Mouse (Mus musculus) liver, embryonic 14.5 days (tissue): ENCODE measurements around the gene Gm49388. TPM values are rescaled to one million over a fixed set of nuclear protein-coding genes. Genes with fewer than 3 reads are reported as not detected.

Experiments used
- ATAC-seq: fragments of 200-750 bp; cut with Nextera tagmentation; 2 replicates; pipeline ENCODE4 v1.8.0; 2017; ENCODE audit warnings: moderate number of reproducible peaks, mild to moderate bottlenecking, moderate library complexity; ENCODE audit not compliant: insufficient read depth
- DNase-seq, 3 experiments: peaks; one replicate each; pipeline ENCODE4 v3.0.0-alpha.2; 2012 to 2013; ENCODE audit warnings: low read depth in 3 of 3, low spot score in 3 of 3
- H3K27ac ChIP-seq: fragments of 300-500 bp; sonication (generic); 2 replicates; pipeline ENCODE4 v1.5.1; 2014; ENCODE audit warnings: moderate library complexity, mild to moderate bottlenecking, control low read depth, inconsistent platforms
- H3K27me3 ChIP-seq: fragments of 300-500 bp; sonication (generic); 2 replicates; pipeline ENCODE4 v1.6.1; 2014; ENCODE audit warnings: mild to moderate bottlenecking, low read length, moderate library complexity; ENCODE audit not compliant: control insufficient read depth, insufficient read depth
- H3K36me3 ChIP-seq: fragments of 300-500 bp; sonication (generic); replicated peaks from 2 replicates; pipeline ENCODE4 v1.6.1; 2014; ENCODE audit warnings: low read depth; ENCODE audit not compliant: control insufficient read depth, insufficient read depth
- H3K4me1 ChIP-seq, 2 experiments: fragments of 200-500 bp in 1 of 2; fragments of 300-500 bp in 1 of 2; sonication (generic) in 1 of 2; replicated peaks; 2 replicates each; pipeline ENCODE4 v1.6.1; 2012 to 2014; ENCODE audit warnings: antibody characterized with exemption in 1 of 2, inconsistent platforms in 1 of 2, low read length in 1 of 2; ENCODE audit not compliant: control insufficient read depth in 2 of 2, insufficient read depth in 2 of 2
- H3K4me2 ChIP-seq: fragments of 300-500 bp; sonication (generic); 2 replicates; pipeline ENCODE4 v1.6.1; 2014; ENCODE audit warnings: low read depth, mild to moderate bottlenecking, control low read depth, moderate library complexity
- H3K4me3 ChIP-seq, 2 experiments: fragments of 200-500 bp in 1 of 2; fragments of 300-500 bp in 1 of 2; sonication (generic) in 1 of 2; 2 replicates each; pipeline ENCODE4 v1.5.1; 2012 to 2014; ENCODE audit warnings: low read depth in 2 of 2, low read length in 2 of 2, mild to moderate bottlenecking in 2 of 2, control low read depth in 1 of 2, inconsistent platforms in 1 of 2, moderate library complexity in 1 of 2; ENCODE audit not compliant: insufficient read depth in 1 of 2
- H3K9ac ChIP-seq: fragments of 300-500 bp; sonication (generic); replicated peaks from 2 replicates; pipeline ENCODE4 v1.6.1; 2014; ENCODE audit warnings: mild to moderate bottlenecking, control low read depth, moderate library complexity
- H3K9me3 ChIP-seq: fragments of 300-500 bp; sonication (generic); 2 replicates; pipeline ENCODE4 v1.6.1; 2016; ENCODE audit warnings: low read length, mixed read lengths; ENCODE audit not compliant: control insufficient read depth
- CTCF ChIP-seq: IDR thresholded peaks from 2 replicates; pipeline ENCODE4 v1.5.1; 2016; ENCODE audit warnings: antibody characterized with exemption, low read depth, control low read depth
- EP300 ChIP-seq: IDR thresholded peaks from 2 replicates; pipeline ENCODE4 v1.6.1; 2016; ENCODE audit warnings: antibody characterized with exemption, low read depth
- WGBS: fragments of 180-500 bp; shearing (Covaris S2); extraction: QIAGEN DNeasy Blood & Tissue Kit; methylation state at CpG from one replicate; pipeline ENCODE4 v1.1.7; 2014; ENCODE audit not compliant: insufficient replicate concordance; 5-methylcytosine and 5-hydroxymethylcytosine counted together
- polyA plus RNA-seq, 2 experiments: library from polyadenylated mRNA; depleted of rRNA in 1 of 2; stranded (reverse) in 1 of 2; unstranded in 1 of 2; fragments of >200 nt; fragmentation: Nextera tagmentation in 1 of 2; extraction: Ambion mirVana in 1 of 2; gene quantifications; 2 replicates each; pipeline versions ENCODE4 v1.2.1 to v1.2.3; 2012 to 2014

Gm49388 gene
- polyA plus RNA-seq, 2 experiments, result 1.2 TPM; not detected in 1

DNA sequence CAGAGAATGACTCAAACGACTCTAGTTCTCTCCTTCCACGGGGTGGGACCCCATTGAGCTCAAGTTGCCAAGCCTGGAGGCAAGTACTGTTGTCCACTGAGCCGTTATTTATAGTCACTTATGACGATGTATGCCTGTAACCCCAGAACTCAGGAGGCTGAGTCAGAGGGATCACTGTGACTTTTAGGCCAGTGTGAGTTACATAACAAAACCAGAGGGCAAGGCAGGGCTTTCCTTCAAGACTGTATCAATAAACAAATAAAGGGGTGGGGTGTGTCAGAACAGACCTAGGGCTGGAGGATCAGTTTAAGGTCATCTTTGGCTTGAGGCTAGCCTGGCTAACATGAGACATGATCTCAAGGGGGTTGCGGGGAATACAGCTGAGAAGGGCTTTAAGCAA lies 65.5 kb downstream of the Gm49388 start:
- Histone ChIP-seq H3K4me3 (no peak overlapping the region), H3K27ac (no peak overlapping the region), H3K36me3 (no peaks in the 10 kb centered on the region), H3K4me2 (no peak overlapping the region), H3K27me3 (no peaks in the 10 kb centered on the region), H3K9ac (no peak overlapping the region), H3K4me1 (0 out of 4 replicates have a peak, but pooled peaks cover 0 to 7% of the 10 kb centered on the region in 2 experiments), H3K9me3 (no peaks in the 10 kb centered on the region)
- TF ChIP-seq CTCF, result no peak
- no peak for TF ChIP-seq EP300
- DNase-seq (no peak), ATAC-seq (no peak)
- 63% methylated on average over 5 of the region's 5 CpGs for WGBS

Other genes starting within 250 kb of the Gm49388 start
- 0.77 and 1.0 TPM in 2 replicates for gene Tmem265, start 224.2 kb upstream of the Gm49388 start, polyA plus RNA-seq (2012; rRNA removed)
- gene Tmem265, start 224.2 kb upstream of the Gm49388 start, polyA plus RNA-seq (2014; fragmentation: Nextera tagmentation; extraction: Ambion mirVana), result 1.4 and 1.7 TPM in 2 replicates
- gene Phkg2, start 212.3 kb upstream of the Gm49388 start, polyA plus RNA-seq (2012; rRNA removed), result 24.9 and 27.3 TPM in 2 replicates
- gene Phkg2, start 212.3 kb upstream of the Gm49388 start, polyA plus RNA-seq (2014; fragmentation: Nextera tagmentation; extraction: Ambion mirVana), result 18.5 and 21.7 TPM in 2 replicates
- 4.4 and 5.4 TPM in 2 replicates for gene Ccdc189, start 197.0 kb upstream of the Gm49388 start, polyA plus RNA-seq (2012; rRNA removed)
- 6.8 and 7.5 TPM in 2 replicates for gene Ccdc189, start 197.0 kb upstream of the Gm49388 start, polyA plus RNA-seq (2014; fragmentation: Nextera tagmentation; extraction: Ambion mirVana)
- 10.3 and 14.0 TPM in 2 replicates for gene Rnf40, start 196.8 kb upstream of the Gm49388 start, polyA plus RNA-seq (2012; rRNA removed)
- gene Rnf40, start 196.8 kb upstream of the Gm49388 start, polyA plus RNA-seq (2014; fragmentation: Nextera tagmentation; extraction: Ambion mirVana), result 13.7 and 16.1 TPM in 2 replicates
- gene Zfp629, start 169.8 kb upstream of the Gm49388 start, polyA plus RNA-seq (2012; rRNA removed), result 1.6 and 1.9 TPM in 2 replicates
- gene Zfp629, start 169.8 kb upstream of the Gm49388 start, polyA plus RNA-seq (2014; fragmentation: Nextera tagmentation; extraction: Ambion mirVana), result 1.4 and 2.2 TPM in 2 replicates
- 11.6 and 12.5 TPM in 2 replicates for gene Bcl7c, start 76.7 kb upstream of the Gm49388 start, polyA plus RNA-seq (2012; rRNA removed)
- gene Bcl7c, start 76.7 kb upstream of the Gm49388 start, polyA plus RNA-seq (2014; fragmentation: Nextera tagmentation; extraction: Ambion mirVana), result 21.7 and 27.9 TPM in 2 replicates
- gene Ctf1, start 72.9 kb upstream of the Gm49388 start, polyA plus RNA-seq (2012; rRNA removed), result 2.6 and 4.3 TPM in 2 replicates
- 1.7 and 2.5 TPM in 2 replicates for gene Ctf1, start 72.9 kb upstream of the Gm49388 start, polyA plus RNA-seq (2014; fragmentation: Nextera tagmentation; extraction: Ambion mirVana)
- not detected in 2 replicates for gene Ctf2, start 53.4 kb upstream of the Gm49388 start, polyA plus RNA-seq (2012; rRNA removed)
- 0.05 and 0.15 TPM in 2 replicates for gene Ctf2, start 53.4 kb upstream of the Gm49388 start, polyA plus RNA-seq (2014; fragmentation: Nextera tagmentation; extraction: Ambion mirVana)
- gene Fbxl19, start 41.1 kb upstream of the Gm49388 start, polyA plus RNA-seq (2012; rRNA removed), result 10.8 and 11.3 TPM in 2 replicates
- 0.85 and 1.1 TPM in 2 replicates for gene Fbxl19, start 41.1 kb upstream of the Gm49388 start, polyA plus RNA-seq (2014; fragmentation: Nextera tagmentation; extraction: Ambion mirVana)
- 6.9 and 7.2 TPM in 2 replicates for gene Orai3, start 15.8 kb upstream of the Gm49388 start, polyA plus RNA-seq (2012; rRNA removed)
- gene Orai3, start 15.8 kb upstream of the Gm49388 start, polyA plus RNA-seq (2014; fragmentation: Nextera tagmentation; extraction: Ambion mirVana), result 3.9 and 4.9 TPM in 2 replicates
- 5.7 TPM in 2 replicates for gene Setd1a, start 8.9 kb upstream of the Gm49388 start, polyA plus RNA-seq (2012; rRNA removed)
- gene Setd1a, start 8.9 kb upstream of the Gm49388 start, polyA plus RNA-seq (2014; fragmentation: Nextera tagmentation; extraction: Ambion mirVana), result 10.5 and 12.3 TPM in 2 replicates
- gene Hsd3b7, start 15.0 kb downstream of the Gm49388 start, polyA plus RNA-seq (2012; rRNA removed), result 44.8 and 45.5 TPM in 2 replicates
- 44.8 and 45.5 TPM in 2 replicates for gene Hsd3b7, start 15.0 kb downstream of the Gm49388 start, polyA plus RNA-seq (2014; fragmentation: Nextera tagmentation; extraction: Ambion mirVana)
- 20.4 and 34.9 TPM in 2 replicates for gene Stx4a, start 38.7 kb downstream of the Gm49388 start, polyA plus RNA-seq (2012; rRNA removed)
- 7.2 and 8.1 TPM in 2 replicates for gene Stx4a, start 38.7 kb downstream of the Gm49388 start, polyA plus RNA-seq (2014; fragmentation: Nextera tagmentation; extraction: Ambion mirVana)
- 0.95 and 1.1 TPM in 2 replicates for gene Stx1b, start 38.9 kb downstream of the Gm49388 start, polyA plus RNA-seq (2012; rRNA removed)
- 0.05 and 0.21 TPM in 2 replicates for gene Stx1b, start 38.9 kb downstream of the Gm49388 start, polyA plus RNA-seq (2014; fragmentation: Nextera tagmentation; extraction: Ambion mirVana)
- gene Zfp646, start 90.6 kb downstream of the Gm49388 start, polyA plus RNA-seq (2012; rRNA removed), result 5.8 and 6.7 TPM in 2 replicates
- gene Zfp646, start 90.6 kb downstream of the Gm49388 start, polyA plus RNA-seq (2014; fragmentation: Nextera tagmentation; extraction: Ambion mirVana), result 4.6 and 5.1 TPM in 2 replicates
- gene Zfp668, start 91.2 kb downstream of the Gm49388 start, polyA plus RNA-seq (2012; rRNA removed), result 3.0 TPM in 2 replicates
- 3.9 and 4.3 TPM in 2 replicates for gene Zfp668, start 91.2 kb downstream of the Gm49388 start, polyA plus RNA-seq (2014; fragmentation: Nextera tagmentation; extraction: Ambion mirVana)
- gene Prss53, start 105.4 kb downstream of the Gm49388 start, polyA plus RNA-seq (2012; rRNA removed), result 0.38 and 0.48 TPM in 2 replicates
- 0.05 and 0.29 TPM in 2 replicates for gene Prss53, start 105.4 kb downstream of the Gm49388 start, polyA plus RNA-seq (2014; fragmentation: Nextera tagmentation; extraction: Ambion mirVana)
- not detected in 2 replicates for gene Gm21974, start 109.8 kb downstream of the Gm49388 start, polyA plus RNA-seq (2012; rRNA removed)
- not detected in 2 replicates for gene Gm21974, start 109.8 kb downstream of the Gm49388 start, polyA plus RNA-seq (2014; fragmentation: Nextera tagmentation; extraction: Ambion mirVana)
- 74.0 and 104 TPM in 2 replicates for gene Vkorc1, start 110.0 kb downstream of the Gm49388 start, polyA plus RNA-seq (2012; rRNA removed)
- gene Vkorc1, start 110.0 kb downstream of the Gm49388 start, polyA plus RNA-seq (2014; fragmentation: Nextera tagmentation; extraction: Ambion mirVana), result 107 and 116 TPM in 2 replicates
- 28.0 and 29.7 TPM in 2 replicates for gene Bckdk, start 118.5 kb downstream of the Gm49388 start, polyA plus RNA-seq (2012; rRNA removed)
- gene Bckdk, start 118.5 kb downstream of the Gm49388 start, polyA plus RNA-seq (2014; fragmentation: Nextera tagmentation; extraction: Ambion mirVana), result 68.3 and 76.0 TPM in 2 replicates
- 9.6 and 13.7 TPM in 2 replicates for gene Kat8, start 126.9 kb downstream of the Gm49388 start, polyA plus RNA-seq (2012; rRNA removed)
- gene Kat8, start 126.9 kb downstream of the Gm49388 start, polyA plus RNA-seq (2014; fragmentation: Nextera tagmentation; extraction: Ambion mirVana), result 15.7 and 17.6 TPM in 2 replicates
- gene Prss8, start 144.5 kb downstream of the Gm49388 start, polyA plus RNA-seq (2012; rRNA removed), result 8.3 and 12.6 TPM in 2 replicates
- gene Prss8, start 144.5 kb downstream of the Gm49388 start, polyA plus RNA-seq (2014; fragmentation: Nextera tagmentation; extraction: Ambion mirVana), result 9.8 and 10.3 TPM in 2 replicates
- gene Prss36, start 161.1 kb downstream of the Gm49388 start, polyA plus RNA-seq (2012; rRNA removed), result 2.0 and 2.3 TPM in 2 replicates
- gene Prss36, start 161.1 kb downstream of the Gm49388 start, polyA plus RNA-seq (2014; fragmentation: Nextera tagmentation; extraction: Ambion mirVana), result 3.0 TPM in 2 replicates
- gene Fus, start 181.8 kb downstream of the Gm49388 start, polyA plus RNA-seq (2012; rRNA removed), result 169 and 278 TPM in 2 replicates
- 15.8 and 17.1 TPM in 2 replicates for gene Fus, start 181.8 kb downstream of the Gm49388 start, polyA plus RNA-seq (2014; fragmentation: Nextera tagmentation; extraction: Ambion mirVana)
- gene Pycard, start 208.3 kb downstream of the Gm49388 start, polyA plus RNA-seq (2012; rRNA removed), result 13.8 and 20.2 TPM in 2 replicates
- gene Pycard, start 208.3 kb downstream of the Gm49388 start, polyA plus RNA-seq (2014; fragmentation: Nextera tagmentation; extraction: Ambion mirVana), result 37.1 and 39.3 TPM in 2 replicates
- gene Trim72, start 218.3 kb downstream of the Gm49388 start, polyA plus RNA-seq (2012; rRNA removed), result 0.03 and 0.04 TPM in 2 replicates
- not detected in 2 replicates for gene Trim72, start 218.3 kb downstream of the Gm49388 start, polyA plus RNA-seq (2014; fragmentation: Nextera tagmentation; extraction: Ambion mirVana)